In genomic region chr6:4544554-4544953, GRCm38 (mm10) we compare ENCODE assay signal across 9 mouse cellular contexts. TPM values are rescaled to one million over a fixed set of nuclear protein-coding genes. Genes with fewer than 3 reads are reported as not detected.
A peak's percentile ranks its signal among the peaks of the same experiment; 100 is the strongest.
DNase-seq lines count a peak whose midpoint lies in the region; ATAC-seq lines count a peak whose summit lies in the region.
"Had no signal": no experiment of that assay in that cellular context is flagged by ENCODE, and none has a peak within 500 bp of the region (broad histone marks: within the 10 kb centered on the region; RNA-seq: fewer than 3 reads in every experiment).

No protein-coding gene starts in this region.

- no peaks in the 10 kb centered on the region for H3K4me1 ChIP-seq in forebrain, embryonic 10.5 days
- peaks cover 10% of the 10 kb centered on the region; the same call in 1 of the 2 replicates for H3K4me1 ChIP-seq in forebrain, embryonic 15.5 days
- H3K4me1 ChIP-seq: neural tube, embryonic 13.5 days had no signal

- H3K9me3 ChIP-seq in forebrain, embryonic 10.5 days: no peaks in the 10 kb centered on the region
- H3K9me3 ChIP-seq in forebrain, embryonic 15.5 days: no peaks in the 10 kb centered on the region
- H3K9me3 ChIP-seq: neural tube, embryonic 13.5 days had no signal

- H3K27me3 ChIP-seq in forebrain, embryonic 10.5 days (ENCODE audit: poor library complexity, severe bottlenecking): no peaks in the 10 kb centered on the region
- no peaks in the 10 kb centered on the region; the same call in 1 of the 2 replicates for H3K27me3 ChIP-seq in forebrain, embryonic 15.5 days
- H3K27me3 ChIP-seq: neural tube, embryonic 13.5 days had no signal

- peak; percentile 38 for DNase-seq in forebrain, embryonic 10.5 days (ENCODE audit: extremely low spot score, low spot score)
- peak; percentile 37 for DNase-seq in ovary, postnatal 36 days (ENCODE audit: low spot score)
- DNase-seq in ovary, postnatal 10 days (ENCODE audit: low spot score): no peak
- peak; percentile 41 to 61 for DNase-seq in kidney, postnatal 25 days
- peak; percentile 23 for DNase-seq in retina, postnatal 7 days (ENCODE audit: low read depth, low spot score)
- DNase-seq in right cerebral cortex, adult 18-20 months: no peak

- H3K4me3 ChIP-seq in forebrain, embryonic 10.5 days: no peak overlapping the region
- H3K4me3 ChIP-seq in forebrain, embryonic 15.5 days: no peak overlapping the region
- H3K4me3 ChIP-seq: neural tube, embryonic 13.5 days had no signal

- no peak overlapping the region for H3K9ac ChIP-seq in forebrain, embryonic 15.5 days (replicated peaks)
- H3K9ac ChIP-seq: neural tube, embryonic 13.5 days had no signal

- H3K36me3 ChIP-seq in forebrain, embryonic 10.5 days (replicated peaks): peaks cover under 1% of the 10 kb centered on the region; the same call in 1 of the 2 replicates
- no peaks in the 10 kb centered on the region for H3K36me3 ChIP-seq in forebrain, embryonic 15.5 days
- H3K36me3 ChIP-seq: neural tube, embryonic 13.5 days had no signal

- 48% methylated on average over 6 of the region's 6 CpGs for WGBS in forebrain, embryonic 10.5 days
- 50% methylated on average over 6 of the region's 6 CpGs for WGBS in forebrain, embryonic 15.5 days

- no peak for ATAC-seq in forebrain, embryonic 15.5 days (replicated peaks)
- ATAC-seq in common myeloid progenitor, adult 5-6 weeks (replicated peaks; ENCODE audit: low read depth, poor library complexity, severe bottlenecking): peak; percentile 82

- no peak overlapping the region for H3K27ac ChIP-seq in forebrain, embryonic 10.5 days
- no peak overlapping the region for H3K27ac ChIP-seq in forebrain, embryonic 15.5 days (replicated peaks)
- H3K27ac ChIP-seq: neural tube, embryonic 13.5 days had no signal

- no peak overlapping the region for H3K4me2 ChIP-seq in forebrain, embryonic 15.5 days (replicated peaks)
- H3K4me2 ChIP-seq: neural tube, embryonic 13.5 days had no signal

RNA-seq across cellular contexts. Expression of gene Col1a2, which starts 39.9 kb away (rescaled TPM):
- 93.9 and 97.1 TPM in 2 replicates for polyA plus RNA-seq in forebrain, embryonic 10.5 days (2016; fragmentation: Nextera tagmentation; extraction: Ambion mirVana)
- 38.6 and 40.4 TPM in 2 replicates for polyA plus RNA-seq in forebrain, embryonic 15.5 days (2015; fragmentation: Nextera tagmentation; extraction: Ambion mirVana)
- 0.05 TPM in 2 replicates for total RNA-seq in common myeloid progenitor, adult 5-6 weeks (2017)

RNA-seq across cellular contexts. Expression of gene Casd1, which starts 56.1 kb away (rescaled TPM):
- polyA plus RNA-seq in forebrain, embryonic 10.5 days (2016; fragmentation: Nextera tagmentation; extraction: Ambion mirVana): 34.5 and 34.7 TPM in 2 replicates
- polyA plus RNA-seq in forebrain, embryonic 15.5 days (2015; fragmentation: Nextera tagmentation; extraction: Ambion mirVana): 34.1 and 40.3 TPM in 2 replicates
- total RNA-seq in common myeloid progenitor, adult 5-6 weeks (2017): 68.8 and 125 TPM in 2 replicates

Comparison
In these comparisons a context has a peak if more than half of its experiments do, and no peak if none do; other contexts are left out.
1. DNase-seq: peak in forebrain, embryonic 10.5 days (single experiment), ovary, postnatal 36 days (single experiment), kidney, postnatal 25 days (2 of 2) and retina, postnatal 7 days (single experiment); none in ovary, postnatal 10 days (single experiment) and right cerebral cortex, adult 18-20 months (single experiment).